Mouse (Mus musculus) liver, adult 2 months (tissue): ENCODE data around the gene Nme7. TPM values are rescaled to one million over a fixed set of nuclear protein-coding genes. Genes with fewer than 3 reads are reported as not detected.
A peak's percentile ranks its signal among the peaks of the same experiment; 100 is the strongest.

ENCODE experiments used
- DNase-seq: peaks from one replicate; pipeline ENCODE4 v3.0.0-alpha.2; 2011; ENCODE audit warnings: low read depth, low spot score; ENCODE audit errors: extremely low read depth
- H3K27ac ChIP-seq: fragments of 200-500 bp; replicated peaks from 2 replicates; pipeline ENCODE4 v1.5.1; 2012; ENCODE audit warnings: low read depth, mild to moderate bottlenecking, control low read depth, inconsistent platforms, low read length; ENCODE audit not compliant: insufficient read depth
- H3K27me3 ChIP-seq: fragments of 200-500 bp; 2 replicates; pipeline ENCODE4 v1.6.1; 2012; ENCODE audit warnings: mild to moderate bottlenecking, moderate library complexity, low read length, inconsistent platforms; ENCODE audit not compliant: control insufficient read depth, insufficient read depth
- H3K36me3 ChIP-seq: fragments of 200-500 bp; 2 replicates; pipeline ENCODE4 v1.6.1; 2012; ENCODE audit warnings: low read length, inconsistent platforms; ENCODE audit not compliant: control insufficient read depth, insufficient read depth
- H3K4me1 ChIP-seq: fragments of 200-500 bp; 2 replicates; pipeline ENCODE4 v1.6.1; 2011; ENCODE audit warnings: low read length; ENCODE audit not compliant: control insufficient read depth, insufficient read depth
- H3K4me3 ChIP-seq: fragments of 200-500 bp; 2 replicates; pipeline ENCODE4 v1.5.1; 2011; ENCODE audit warnings: low read depth, mild to moderate bottlenecking, control low read depth, low read length, moderate library complexity; ENCODE audit not compliant: insufficient read depth
- H3K79me2 ChIP-seq: fragments of 200-500 bp; 2 replicates; pipeline ENCODE4 v1.6.1; 2012; ENCODE audit warnings: inconsistent platforms, mild to moderate bottlenecking, low read length, moderate library complexity; ENCODE audit not compliant: control insufficient read depth, insufficient read depth
- H3K9ac ChIP-seq: fragments of 200-500 bp; 2 replicates; pipeline ENCODE4 v1.6.1; 2012; ENCODE audit warnings: low read depth, mild to moderate bottlenecking, control low read depth, inconsistent platforms, low read length
- CTCF ChIP-seq: fragments of 200-500 bp; IDR thresholded peaks from 2 replicates; pipeline ENCODE4 v1.5.1; 2011; ENCODE audit warnings: low read depth, low read length, control low read depth
- POLR2A ChIP-seq: fragments of 200-500 bp; IDR thresholded peaks from 2 replicates; pipeline ENCODE4 v1.6.1; 2011; ENCODE audit warnings: low read length, control low read depth; ENCODE audit not compliant: insufficient read depth; ENCODE audit errors: extremely low read depth
- WGBS: fragments of 180-500 bp; shearing (Covaris S2); methylation state at CpG from one replicate; pipeline ENCODE4 v1.1.7; 2018; 5-methylcytosine and 5-hydroxymethylcytosine counted together
- polyA plus RNA-seq: library from polyadenylated mRNA; depleted of rRNA; stranded (reverse); fragments of >200 nt; gene quantifications from 2 replicates; pipeline ENCODE4 v1.2.3, GENCODE M21; 2012
- total RNA-seq: library from RNA; depleted of rRNA; stranded (reverse); fragments of >200 nt; gene quantifications from 2 replicates; pipeline ENCODE4 v1.2.3, GENCODE M21; 2014

The Nme7 gene
- total and polyA plus RNA-seq, 2 experiments, result 3.4 to 17.1 TPM

DNA sequence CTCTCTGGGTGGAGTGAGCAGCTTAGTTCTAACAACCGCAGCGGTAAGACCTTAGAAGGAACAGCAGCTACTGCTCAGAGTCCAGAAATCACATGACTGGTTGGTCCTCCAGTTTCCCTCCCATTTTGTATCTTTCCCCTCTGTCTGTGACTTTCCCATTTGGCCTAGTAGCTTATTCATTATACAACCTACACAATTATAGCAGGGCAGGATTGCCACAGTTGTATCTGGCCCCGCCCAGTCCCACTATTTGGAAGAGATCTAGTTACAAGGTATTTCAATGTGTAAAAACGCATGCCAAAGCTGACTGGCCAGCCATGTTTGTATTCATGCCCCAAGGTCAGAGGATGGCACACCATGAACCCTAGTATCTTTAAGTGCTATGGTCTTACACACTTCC lies 146.7 kb downstream of the Nme7 start:
- no peak overlapping the region for H3K27ac ChIP-seq
- DNase-seq, result peak; percentile 63
- H3K4me1 ChIP-seq, result peaks cover 20% of the 10 kb centered on the region
- no peak overlapping the region for H3K9ac ChIP-seq
- H3K4me3 ChIP-seq, result no peak overlapping the region
- WGBS, result 63% methylated on average over 4 of the region's 4 CpGs
- no peaks in the 10 kb centered on the region for H3K27me3 ChIP-seq
- H3K36me3 ChIP-seq, result peaks cover 29% of the 10 kb centered on the region
- no peaks in the 10 kb centered on the region; the same call in 1 of the 2 replicates for H3K79me2 ChIP-seq
- TF ChIP-seq POLR2A (no peak), CTCF (no peak)

GRCm38 (mm10) chr1:164451346-164451745 lies 147.4 kb downstream of the Nme7 start:
- no peak for DNase-seq

GRCm38 (mm10) chr1:164452580-164452979 lies 148.7 kb downstream of the Nme7 start:
- Histone ChIP-seq H3K4me3 (no peak overlapping the region), H3K9ac (no peak overlapping the region), H3K27me3 (no peaks in the 10 kb centered on the region), H3K4me1 (peaks cover 29% of the 10 kb centered on the region), H3K27ac (no peak overlapping the region), H3K79me2 (peaks cover 12% of the 10 kb centered on the region; the same call in 1 of the 2 replicates), H3K36me3 (peaks cover 29% of the 10 kb centered on the region)
- DNase-seq, result no peak
- WGBS, result 84% methylated on average over 6 of the region's 6 CpGs
- TF ChIP-seq POLR2A (no peak), CTCF (no peak)

More at GRCm38 (mm10) chr1:164451346-164451745, 147.4 kb downstream of the Nme7 start:
- H3K36me3 ChIP-seq, result peaks cover 29% of the 10 kb centered on the region
- no peak overlapping the region for H3K4me3 ChIP-seq
- no peak overlapping the region for H3K9ac ChIP-seq
- 77% methylated on average over 5 of the region's 5 CpGs for WGBS
- peaks cover 23% of the 10 kb centered on the region for H3K4me1 ChIP-seq
- no peak overlapping the region for H3K27ac ChIP-seq
- TF ChIP-seq CTCF, result no peak
- no peak for TF ChIP-seq POLR2A
- no peaks in the 10 kb centered on the region for H3K27me3 ChIP-seq
- peaks cover 6% of the 10 kb centered on the region; the same call in 1 of the 2 replicates for H3K79me2 ChIP-seq

GRCm38 (mm10) chr1:164453146-164453545 lies 149.2 kb downstream of the Nme7 start:
- peaks cover 28% of the 10 kb centered on the region for H3K36me3 ChIP-seq
- no peak overlapping the region for H3K27ac ChIP-seq
- no peak overlapping the region for H3K4me3 ChIP-seq
- H3K9ac ChIP-seq, result no peak overlapping the region
- WGBS, result 94% methylated on average over 8 of the region's 8 CpGs
- H3K4me1 ChIP-seq, result peaks cover 29% of the 10 kb centered on the region
- H3K79me2 ChIP-seq, result peaks cover 13% of the 10 kb centered on the region; the same call in 1 of the 2 replicates
- TF ChIP-seq CTCF (no peak), POLR2A (no peak)
- no peak for DNase-seq
- H3K27me3 ChIP-seq, result no peaks in the 10 kb centered on the region

- Histone ChIP-seq H3K79me2 (peaks cover 13% of the 10 kb centered on the region; the same call in 1 of the 2 replicates), H3K4me1 (peaks cover 29% of the 10 kb centered on the region), H3K36me3 (peaks cover 23% of the 10 kb centered on the region), H3K27me3 (no peaks in the 10 kb centered on the region), H3K4me3 (no peak overlapping the region), H3K27ac (no peak overlapping the region), H3K9ac (no peak overlapping the region)
- 81% methylated on average over 5 of the region's 5 CpGs for WGBS
- no peak for DNase-seq
- no peak for TF ChIP-seq POLR2A
- no peak for TF ChIP-seq CTCF
Measured at GRCm38 (mm10) chr1:164453739-164454138, 149.8 kb downstream of the Nme7 start.

DNA sequence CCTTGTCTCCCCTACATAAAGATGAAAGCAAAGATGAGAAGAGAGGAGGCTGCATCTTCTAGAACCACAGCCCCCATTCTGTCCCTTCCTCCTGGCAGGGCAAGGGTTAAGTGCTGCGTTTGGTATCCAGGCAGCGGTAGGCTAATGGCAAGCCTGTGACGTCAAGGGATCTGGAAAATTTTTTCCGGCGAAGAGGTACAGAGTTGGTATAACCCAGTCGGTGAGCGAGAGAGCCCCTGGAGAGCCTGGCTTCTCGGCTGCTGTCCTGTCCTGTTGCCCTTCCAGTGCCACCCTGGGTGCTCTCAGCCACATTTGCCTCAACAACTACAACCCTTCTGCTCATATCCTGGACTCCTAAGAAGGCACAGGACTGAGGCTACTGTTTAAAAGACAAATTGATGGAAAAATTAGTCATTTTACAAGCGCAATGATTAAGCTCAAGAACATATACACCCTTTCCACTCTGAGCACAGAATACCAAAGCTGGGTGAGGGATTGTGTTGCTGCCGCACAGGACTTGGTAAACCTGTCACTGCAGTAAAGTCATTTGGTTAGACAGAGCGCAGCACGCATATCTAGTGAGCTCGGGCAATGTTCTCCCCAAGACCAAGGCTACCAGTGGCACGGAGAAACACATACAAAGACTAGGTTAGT lies 151.0 kb downstream of the Nme7 start:
- Histone ChIP-seq H3K4me3 (peak overlapping the region; percentile 19), H3K27ac (no peak overlapping the region), H3K4me1 (peaks cover 24% of the 10 kb centered on the region), H3K79me2 (peaks cover 13% of the 10 kb centered on the region; the same call in 1 of the 2 replicates), H3K9ac (peak overlapping the region; percentile 15), H3K27me3 (no peaks in the 10 kb centered on the region), H3K36me3 (peaks cover 20% of the 10 kb centered on the region)
- TF ChIP-seq CTCF (no peak), POLR2A (no peak)
- 19% methylated on average over 14 of the region's 14 CpGs for WGBS
- peak; percentile 58 for DNase-seq
